Mouse (Mus musculus): ENCODE measurements at regions not wholly inside any gene's neighbourhood (a gene's known extent, or its start where the extent isn't known, plus 50 kb on each side); places are given as distances from the start of the nearest gene placed in this dataset.

DNA sequence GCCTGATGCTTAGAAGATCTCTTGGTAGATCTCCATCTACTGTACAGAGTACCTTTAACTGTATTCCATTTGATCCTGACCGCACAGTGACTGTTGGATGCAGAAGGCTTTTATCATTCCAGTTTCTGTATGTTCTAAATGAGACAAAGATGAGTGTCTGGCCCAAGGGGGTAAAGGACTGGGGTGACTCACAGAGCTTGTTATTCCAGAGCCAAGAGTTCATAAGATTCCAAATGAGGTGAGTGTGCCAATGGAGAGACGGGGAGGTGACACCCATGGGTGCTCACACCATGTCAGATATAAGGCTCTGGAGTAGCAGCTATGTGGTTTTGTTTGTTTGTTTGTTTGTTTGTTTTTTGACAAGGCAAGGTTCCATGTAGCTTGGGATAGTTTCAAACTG lies 54.8 kb upstream of the Lclat1 start:
- DNase-seq: no peak

DNA sequence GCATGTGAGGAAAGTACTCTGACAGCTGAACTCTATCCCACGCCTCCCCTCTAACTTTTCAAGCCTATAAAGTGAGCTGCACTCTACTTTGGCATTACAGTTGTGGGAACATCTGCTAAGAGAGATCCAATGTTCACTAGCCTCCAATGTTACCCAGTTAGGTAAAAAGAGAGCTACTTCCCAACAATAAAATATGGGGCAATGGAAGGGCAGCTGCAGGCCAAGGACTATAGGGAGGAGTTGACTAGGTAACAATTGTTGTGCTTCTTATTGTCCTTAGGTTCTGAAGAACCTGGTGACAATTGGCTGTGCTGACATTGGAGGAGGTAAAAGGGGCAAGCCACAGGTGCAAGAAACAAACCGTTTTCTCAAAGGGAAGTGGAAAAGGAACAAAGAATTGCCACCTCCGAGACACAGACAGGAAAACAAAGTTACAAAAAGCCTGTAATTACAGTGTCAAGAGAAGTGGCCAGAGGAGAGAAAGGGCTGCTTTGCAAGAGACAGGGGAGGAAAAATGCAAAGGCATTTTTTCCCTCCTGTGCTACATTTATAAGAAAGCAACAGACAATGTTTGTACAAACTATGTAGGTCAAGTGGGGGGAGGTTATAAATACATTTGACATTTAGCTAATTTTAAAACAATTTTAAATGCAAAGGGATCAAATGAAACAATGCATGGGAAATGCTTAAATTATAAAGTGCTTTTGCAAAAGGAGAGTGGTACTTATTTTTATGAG lies 54.1 kb upstream of the Lclat1 start:
- DNase-seq: no peak

GRCm38 (mm10) chr17:73054226-73054625 lies 53.6 kb upstream of the Lclat1 start:
- DNase-seq: no peak

- DNase-seq: no peak
These were observed 52.6 kb upstream of the Lclat1 start for GRCm38 (mm10) chr17:73055197-73055596.

DNA sequence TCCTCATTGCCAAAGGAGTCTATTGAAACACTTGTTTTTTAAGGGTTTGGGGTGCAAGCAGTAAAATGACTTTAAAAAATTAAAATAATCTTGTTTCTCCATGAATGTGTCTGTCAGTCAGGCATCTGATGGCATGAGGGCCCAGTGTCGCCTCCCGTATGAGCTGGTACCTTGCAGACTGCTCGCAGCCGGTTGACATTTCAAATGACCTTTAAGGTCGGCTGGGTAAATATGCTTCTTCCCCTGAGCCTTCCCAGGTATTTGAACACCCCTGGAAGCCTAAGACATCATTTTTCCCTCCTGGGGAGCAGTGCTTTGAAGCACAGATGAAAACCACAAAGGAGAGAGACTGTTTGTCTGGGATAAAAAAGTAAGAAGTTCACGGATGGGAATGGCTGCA lies 52.2 kb upstream of the Lclat1 start:
- no peak for DNase-seq

- DNase-seq: no peak
These were observed 51.2 kb upstream of the Lclat1 start for GRCm38 (mm10) chr17:73056616-73057015.
